11 mouse cellular contexts compared by ENCODE assay signal in the genomic region with DNA sequence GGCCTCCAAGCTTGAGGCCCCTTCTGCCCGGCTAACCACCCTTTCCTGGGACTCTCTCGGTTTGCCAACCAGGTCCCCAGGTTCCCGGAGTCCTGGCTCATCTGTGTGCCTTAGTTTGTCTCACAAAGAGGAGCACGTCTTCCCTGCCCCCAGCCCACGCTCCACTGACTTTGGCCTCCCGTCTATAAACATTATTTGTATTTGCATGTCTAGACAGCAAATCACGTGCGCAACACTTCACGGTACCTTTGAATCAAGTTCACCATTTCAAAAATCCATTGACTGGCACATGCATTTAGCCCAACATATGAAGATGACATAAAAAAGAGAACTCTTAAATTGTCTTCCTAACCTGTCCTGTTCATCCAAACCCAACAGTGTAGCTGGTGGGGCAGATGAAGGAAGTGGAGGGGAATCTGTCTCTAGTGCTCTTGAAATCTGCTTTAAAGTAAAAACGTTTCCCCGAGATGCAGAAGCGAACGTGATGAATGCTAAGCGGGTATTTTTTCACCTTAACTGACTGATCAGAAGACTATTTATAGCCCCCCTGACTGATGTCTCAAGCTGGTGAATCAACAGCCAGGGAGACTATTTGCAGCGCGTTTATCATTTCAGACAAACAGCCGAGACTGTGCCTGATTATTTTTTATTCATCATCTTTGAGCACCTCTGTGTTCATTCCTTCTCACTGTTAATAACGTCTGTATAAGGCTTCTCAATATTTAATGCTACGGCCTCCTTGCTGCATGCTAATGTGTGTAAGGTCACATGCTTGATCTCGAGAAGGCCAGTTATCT.
A peak's percentile ranks its signal among the peaks of the same experiment; 100 is the strongest.
DNase-seq lines count a peak whose midpoint lies in the region; ATAC-seq lines count a peak whose summit lies in the region.
"Had no signal": no experiment of that assay in that cellular context is flagged by ENCODE, and none has a peak within 500 bp of the region (broad histone marks: within the 10 kb centered on the region; RNA-seq: fewer than 3 reads in every experiment).

No protein-coding gene starts in this region.

- no peaks in the 10 kb centered on the region for H3K36me3 ChIP-seq in embryonic facial prominence, embryonic 11.5 days (replicated peaks; ENCODE audit: control insufficient read depth, insufficient read depth, low read depth, low read length)
- peaks cover 27% of the 10 kb centered on the region for H3K36me3 ChIP-seq in embryonic facial prominence, embryonic 10.5 days (replicated peaks)
- H3K36me3 ChIP-seq in kidney, embryonic 16.5 days (ENCODE audit: insufficient read depth, low read length), result peaks cover 8% of the 10 kb centered on the region; the same call in 1 of the 2 replicates
- H3K36me3 ChIP-seq in hindbrain, embryonic 12.5 days, result peaks cover 10% of the 10 kb centered on the region
- H3K36me3 ChIP-seq in neural tube, embryonic 13.5 days, result peaks cover 11% of the 10 kb centered on the region

- H3K9me3 ChIP-seq in embryonic facial prominence, embryonic 11.5 days (replicated peaks; ENCODE audit: control insufficient read depth, low read length), result no peaks in the 10 kb centered on the region
- H3K9me3 ChIP-seq in embryonic facial prominence, embryonic 10.5 days, result no peaks in the 10 kb centered on the region
- H3K9me3 ChIP-seq in kidney, embryonic 16.5 days (ENCODE audit: low read length), result no peaks in the 10 kb centered on the region
- no peaks in the 10 kb centered on the region for H3K9me3 ChIP-seq in hindbrain, embryonic 12.5 days (replicated peaks)
- no peaks in the 10 kb centered on the region for H3K9me3 ChIP-seq in neural tube, embryonic 13.5 days

- H3K27ac ChIP-seq in embryonic facial prominence, embryonic 11.5 days (replicated peaks; ENCODE audit: low read depth, low read length), result peak overlapping the region; percentile 20; the same call in 1 of the 2 replicates
- no peak overlapping the region for H3K27ac ChIP-seq in embryonic facial prominence, embryonic 10.5 days (replicated peaks)
- no peak overlapping the region for H3K27ac ChIP-seq in kidney, embryonic 16.5 days (ENCODE audit: low read length)
- peak overlapping the region; percentile 71 for H3K27ac ChIP-seq in hindbrain, embryonic 12.5 days
- peak overlapping the region; percentile 84 for H3K27ac ChIP-seq in neural tube, embryonic 13.5 days (replicated peaks)
- H3K27ac ChIP-seq: gastrocnemius, adult 2 months had no signal

- no peak overlapping the region; the same call in 1 of the 2 replicates for H3K9ac ChIP-seq in embryonic facial prominence, embryonic 11.5 days (replicated peaks; ENCODE audit: low read length)
- H3K9ac ChIP-seq in kidney, embryonic 16.5 days (replicated peaks; ENCODE audit: low read length), result no peak overlapping the region
- no peak overlapping the region for H3K9ac ChIP-seq in hindbrain, embryonic 12.5 days
- 0 out of 2 replicates have a peak overlapping the region, but pooled peaks have one; percentile 12 for H3K9ac ChIP-seq in neural tube, embryonic 13.5 days

- no peak overlapping the region for H3K4me3 ChIP-seq in embryonic facial prominence, embryonic 11.5 days (ENCODE audit: low read depth, low read length)
- H3K4me3 ChIP-seq in embryonic facial prominence, embryonic 10.5 days, result no peak overlapping the region
- H3K4me3 ChIP-seq in kidney, embryonic 16.5 days (ENCODE audit: low read length), result no peak overlapping the region
- no peak overlapping the region for H3K4me3 ChIP-seq in hindbrain, embryonic 12.5 days
- H3K4me3 ChIP-seq in neural tube, embryonic 13.5 days, result no peak overlapping the region
- H3K4me3 ChIP-seq: gastrocnemius, adult 2 months had no signal

- H3K4me1 ChIP-seq in embryonic facial prominence, embryonic 11.5 days (ENCODE audit: control insufficient read depth, insufficient read depth, low read length), result no peaks in the 10 kb centered on the region
- H3K4me1 ChIP-seq in embryonic facial prominence, embryonic 10.5 days, result peaks cover 16% of the 10 kb centered on the region
- peaks cover 10% of the 10 kb centered on the region for H3K4me1 ChIP-seq in kidney, embryonic 16.5 days (ENCODE audit: insufficient read depth, low read length)
- H3K4me1 ChIP-seq in hindbrain, embryonic 12.5 days, result peaks cover 22% of the 10 kb centered on the region
- peaks cover 27% of the 10 kb centered on the region for H3K4me1 ChIP-seq in neural tube, embryonic 13.5 days (replicated peaks)

- DNase-seq in embryonic facial prominence, embryonic 11.5 days (ENCODE audit: low spot score), result no peak
- DNase-seq in embryonic facial prominence, embryonic 10.5 days (ENCODE audit: low spot score), result no peak
- DNase-seq in kidney, postnatal 10 days, result peak; percentile 26
- no peak for DNase-seq in layer of hippocampus, postnatal 25 days (ENCODE audit: extremely low spot score in 1 of 2, low spot score in 1 of 2)
- DNase-seq in cerebellum, postnatal 25 days, result no peak
- DNase-seq: gastrocnemius, adult 2 months; thymus, postnatal 14 days had no signal

- H3K4me2 ChIP-seq in embryonic facial prominence, embryonic 11.5 days (ENCODE audit: low read depth, low read length), result no peak overlapping the region
- H3K4me2 ChIP-seq in kidney, embryonic 16.5 days (replicated peaks; ENCODE audit: low read depth, low read length), result no peak overlapping the region
- H3K4me2 ChIP-seq in hindbrain, embryonic 12.5 days (replicated peaks), result no peak overlapping the region
- no peak overlapping the region for H3K4me2 ChIP-seq in neural tube, embryonic 13.5 days

- 78% methylated on average over 19 of the region's 20 CpGs for WGBS in embryonic facial prominence, embryonic 11.5 days
- 86% methylated on average over 20 of the region's 20 CpGs for WGBS in embryonic facial prominence, embryonic 10.5 days
- WGBS in kidney, embryonic 16.5 days, result 32% methylated on average over 20 of the region's 20 CpGs
- WGBS in hindbrain, embryonic 12.5 days, result 53% methylated on average over 20 of the region's 20 CpGs
- 34% methylated on average over 20 of the region's 20 CpGs for WGBS in neural tube, embryonic 13.5 days

- no peak for ATAC-seq in embryonic facial prominence, embryonic 11.5 days (replicated peaks; ENCODE audit: insufficient number of reproducible peaks, low FRiP score, low TSS enrichment, low read depth)
- no peak; the same call in 1 of the 2 replicates for ATAC-seq in kidney, embryonic 16.5 days (ENCODE audit: low FRiP score, low TSS enrichment)
- ATAC-seq in hindbrain, embryonic 12.5 days (ENCODE audit: low FRiP score), result no peak
- ATAC-seq in neural tube, embryonic 13.5 days (ENCODE audit: low read depth), result 0 out of 2 replicates have a peak, but pooled peaks have one; percentile 5
- ATAC-seq: intestine, postnatal 0 days had no signal

- H3K27me3 ChIP-seq in embryonic facial prominence, embryonic 11.5 days (ENCODE audit: control insufficient read depth, insufficient read depth, low read length), result no peaks in the 10 kb centered on the region
- no peaks in the 10 kb centered on the region for H3K27me3 ChIP-seq in embryonic facial prominence, embryonic 10.5 days (replicated peaks; ENCODE audit: low read depth, poor library complexity, severe bottlenecking)
- H3K27me3 ChIP-seq in kidney, embryonic 16.5 days (ENCODE audit: insufficient read depth, low read length), result no peaks in the 10 kb centered on the region
- no peaks in the 10 kb centered on the region for H3K27me3 ChIP-seq in hindbrain, embryonic 12.5 days
- no peaks in the 10 kb centered on the region for H3K27me3 ChIP-seq in neural tube, embryonic 13.5 days

Comparison
In these comparisons a context has a peak if more than half of its experiments do, and no peak if none do; other contexts are left out.
1. H3K27ac ChIP-seq: peak in embryonic facial prominence, embryonic 11.5 days (single experiment), hindbrain, embryonic 12.5 days (single experiment) and neural tube, embryonic 13.5 days (single experiment); none in embryonic facial prominence, embryonic 10.5 days (single experiment) and kidney, embryonic 16.5 days (single experiment).